Mouse (Mus musculus): ENCODE results near the gene Sertad2. TPM values are rescaled to one million over a fixed set of nuclear protein-coding genes. Genes with fewer than 3 reads are reported as not detected.

The Sertad2 gene
- polyA plus RNA-seq, 1 experiment, result 15.5 TPM

GRCm38 (mm10) chr11:20589393-20589792 is 46.3 kb downstream of the Sertad2 start:
- H3K27me3 ChIP-seq (ENCODE audit: control insufficient read depth, insufficient read depth, low read length), result no peaks in the 10 kb centered on the region
- no peak overlapping the region for H3K4me3 ChIP-seq (replicated peaks; ENCODE audit: insufficient read depth, low read depth, low read length)
- no peak for DNase-seq
- H3K4me1 ChIP-seq (ENCODE audit: control insufficient read depth, insufficient read depth, low read length), result peaks cover 4% of the 10 kb centered on the region; the same call in 1 of the 2 replicates
- no peak overlapping the region for H3K27ac ChIP-seq (ENCODE audit: insufficient read depth, low read length)
- TF ChIP-seq POLR2A (IDR thresholded peaks at IDR 0.05; ENCODE audit: borderline replicate concordance, insufficient read depth, low read length), result no peak
- TF ChIP-seq CTCF (IDR thresholded peaks at IDR 0.05; ENCODE audit: borderline replicate concordance, insufficient read depth, low read depth, low read length), result no peak
- WGBS, result 31% methylated on average over 2 of the region's 2 CpGs

DNA sequence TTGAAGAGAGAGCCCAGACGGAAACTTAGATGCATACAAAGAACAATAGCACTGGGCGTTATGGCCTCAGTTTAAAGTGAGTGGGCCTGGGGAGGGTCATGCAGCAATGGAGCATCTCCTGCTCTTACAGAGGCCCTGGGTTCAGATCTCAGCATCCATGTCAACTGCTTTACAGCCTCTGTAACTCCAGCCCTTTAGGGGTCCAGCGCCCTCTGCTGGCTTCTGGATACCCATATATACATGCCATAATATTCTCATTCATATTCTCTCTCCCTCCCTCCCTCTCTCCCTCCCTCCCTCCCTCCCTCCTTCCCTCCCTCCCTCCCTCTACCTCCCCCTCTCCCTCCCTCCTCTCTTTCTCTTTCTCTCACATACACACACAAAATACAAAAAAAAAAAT is 49.0 kb downstream of the Sertad2 start:
- TF ChIP-seq POLR2A (IDR thresholded peaks at IDR 0.05; ENCODE audit: borderline replicate concordance, insufficient read depth, low read length) (no peak), CTCF (IDR thresholded peaks at IDR 0.05; ENCODE audit: borderline replicate concordance, insufficient read depth, low read depth, low read length) (no peak)
- Histone ChIP-seq H3K27ac (ENCODE audit: insufficient read depth, low read length) (no peak overlapping the region), H3K27me3 (ENCODE audit: control insufficient read depth, insufficient read depth, low read length) (no peaks in the 10 kb centered on the region), H3K4me1 (ENCODE audit: control insufficient read depth, insufficient read depth, low read length) (peaks cover 4% of the 10 kb centered on the region; the same call in 1 of the 2 replicates), H3K4me3 (replicated peaks; ENCODE audit: insufficient read depth, low read depth, low read length) (no peak overlapping the region)
- no peak for DNase-seq
- WGBS, result 79% methylated on average over 3 of the region's 3 CpGs

GRCm38 (mm10) chr11:20594229-20595201 is 51.5 kb downstream of the Sertad2 start:
- no peak for TF ChIP-seq CTCF (IDR thresholded peaks at IDR 0.05; ENCODE audit: borderline replicate concordance, insufficient read depth, low read depth, low read length)
- H3K4me1 ChIP-seq (ENCODE audit: control insufficient read depth, insufficient read depth, low read length), result peaks cover 4% of the 10 kb centered on the region; the same call in 1 of the 2 replicates
- H3K27me3 ChIP-seq (ENCODE audit: control insufficient read depth, insufficient read depth, low read length), result no peaks in the 10 kb centered on the region
- no peak overlapping the region for H3K4me3 ChIP-seq (replicated peaks; ENCODE audit: insufficient read depth, low read depth, low read length)
- 54% methylated on average over 22 of the region's 22 CpGs for WGBS
- DNase-seq, result no peak
- H3K27ac ChIP-seq (ENCODE audit: insufficient read depth, low read length), result no peak overlapping the region

GRCm38 (mm10) chr11:20603066-20603812 is 60.2 kb downstream of the Sertad2 start:
- DNase-seq, result peak; percentile 18 to 45
- Histone ChIP-seq H3K27ac (ENCODE audit: insufficient read depth, low read length) (no peak overlapping the region), H3K4me1 (ENCODE audit: control insufficient read depth, insufficient read depth, low read length) (no peaks in the 10 kb centered on the region; the same call in 1 of the 2 replicates), H3K27me3 (ENCODE audit: control insufficient read depth, insufficient read depth, low read length) (no peaks in the 10 kb centered on the region), H3K4me3 (replicated peaks; ENCODE audit: insufficient read depth, low read depth, low read length) (no peak overlapping the region)
- WGBS, result 37% methylated on average over 24 of the region's 24 CpGs
- TF ChIP-seq CTCF (IDR thresholded peaks at IDR 0.05; ENCODE audit: borderline replicate concordance, insufficient read depth, low read depth, low read length) (no peak), POLR2A (IDR thresholded peaks at IDR 0.05; ENCODE audit: borderline replicate concordance, insufficient read depth, low read length) (no peak)

GRCm38 (mm10) chr11:20604119-20604518 is 61.1 kb downstream of the Sertad2 start:
- no peak for DNase-seq
- Histone ChIP-seq H3K4me1 (ENCODE audit: control insufficient read depth, insufficient read depth, low read length) (no peaks in the 10 kb centered on the region; the same call in none of the 2 replicates), H3K27ac (ENCODE audit: insufficient read depth, low read length) (no peak overlapping the region), H3K4me3 (replicated peaks; ENCODE audit: insufficient read depth, low read depth, low read length) (no peak overlapping the region), H3K27me3 (ENCODE audit: control insufficient read depth, insufficient read depth, low read length) (no peaks in the 10 kb centered on the region)
- WGBS, result 96% methylated on average over 4 of the region's 4 CpGs
- TF ChIP-seq POLR2A (IDR thresholded peaks at IDR 0.05; ENCODE audit: borderline replicate concordance, insufficient read depth, low read length) (no peak), CTCF (IDR thresholded peaks at IDR 0.05; ENCODE audit: borderline replicate concordance, insufficient read depth, low read depth, low read length) (no peak)

DNA sequence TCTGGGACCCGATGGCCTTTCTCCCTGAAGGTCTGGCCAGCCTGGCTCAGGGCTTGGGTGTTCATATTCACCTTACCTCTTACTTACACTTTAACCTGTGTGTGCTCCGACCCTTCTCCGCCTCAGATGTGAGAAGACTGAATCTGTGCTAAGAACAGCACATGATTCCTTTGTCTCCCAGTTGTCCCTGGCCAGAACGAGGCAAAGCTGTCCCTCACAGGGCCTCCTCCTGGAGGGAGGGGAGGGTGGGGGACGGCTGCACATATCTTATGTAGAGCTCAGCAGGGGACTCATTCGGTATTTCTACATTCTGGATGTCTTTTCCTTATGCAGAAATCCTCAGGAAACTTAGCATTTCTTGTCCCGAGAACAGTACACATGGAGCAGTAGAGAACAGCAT is 62.6 kb downstream of the Sertad2 start:
- no peak for TF ChIP-seq CTCF (IDR thresholded peaks at IDR 0.05; ENCODE audit: borderline replicate concordance, insufficient read depth, low read depth, low read length)
- no peak for TF ChIP-seq POLR2A (IDR thresholded peaks at IDR 0.05; ENCODE audit: borderline replicate concordance, insufficient read depth, low read length)
- WGBS, result 64% methylated on average over 7 of the region's 7 CpGs

DNA sequence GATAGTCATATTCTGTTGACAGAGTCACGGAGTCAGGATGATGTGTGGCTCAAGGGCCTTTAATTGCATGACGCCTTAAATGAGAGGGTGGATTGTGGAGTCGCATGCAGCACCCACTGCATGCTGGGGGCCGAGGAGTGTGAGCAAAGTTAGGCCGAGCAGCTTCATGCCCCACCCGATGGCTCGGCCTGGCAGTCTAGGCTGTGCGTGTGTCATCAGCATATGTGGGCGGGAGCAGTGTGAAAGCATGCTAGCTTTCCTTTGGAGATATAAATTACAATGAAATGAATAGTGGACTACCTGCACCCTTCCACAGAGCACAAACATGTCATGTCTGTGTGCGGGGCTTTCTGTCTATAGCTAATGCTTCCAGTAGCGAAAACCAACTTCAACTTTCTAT is 65.4 kb downstream of the Sertad2 start:
- 85% methylated on average over 11 of the region's 11 CpGs for WGBS
- H3K27me3 ChIP-seq (ENCODE audit: control insufficient read depth, insufficient read depth, low read length), result no peaks in the 10 kb centered on the region
- TF ChIP-seq CTCF (IDR thresholded peaks at IDR 0.05; ENCODE audit: borderline replicate concordance, insufficient read depth, low read depth, low read length) (no peak), POLR2A (IDR thresholded peaks at IDR 0.05; ENCODE audit: borderline replicate concordance, insufficient read depth, low read length) (no peak)
- H3K4me1 ChIP-seq (ENCODE audit: control insufficient read depth, insufficient read depth, low read length), result no peaks in the 10 kb centered on the region; the same call in 1 of the 2 replicates
- no peak overlapping the region for H3K4me3 ChIP-seq (replicated peaks; ENCODE audit: insufficient read depth, low read depth, low read length)
- no peak overlapping the region for H3K27ac ChIP-seq (ENCODE audit: insufficient read depth, low read length)
- DNase-seq, result no peak

More for the DNA sequence above, 62.6 kb downstream of the Sertad2 start:
- H3K4me3 ChIP-seq (replicated peaks; ENCODE audit: insufficient read depth, low read depth, low read length), result no peak overlapping the region
- no peaks in the 10 kb centered on the region for H3K27me3 ChIP-seq (ENCODE audit: control insufficient read depth, insufficient read depth, low read length)
- no peak for DNase-seq
- no peak overlapping the region for H3K27ac ChIP-seq (ENCODE audit: insufficient read depth, low read length)
- no peaks in the 10 kb centered on the region; the same call in none of the 2 replicates for H3K4me1 ChIP-seq (ENCODE audit: control insufficient read depth, insufficient read depth, low read length)

Data from cerebellum, adult 2 months (tissue).